Mouse (Mus musculus) brain, embryonic 18.5 days (tissue): Measurements from ENCODE around the gene Ogdh.
"Not testable (repeated sequence)": the region's sequence is repeated elsewhere in the genome, so short reads cannot be mapped to it uniquely, and the experiment has no call there.

Experiments used
- DNase-seq: peaks from one replicate; pipeline ENCODE4 v3.0.0-alpha.2; 2012; ENCODE audit warnings: low read depth, low spot score

Ogdh gene

DNA sequence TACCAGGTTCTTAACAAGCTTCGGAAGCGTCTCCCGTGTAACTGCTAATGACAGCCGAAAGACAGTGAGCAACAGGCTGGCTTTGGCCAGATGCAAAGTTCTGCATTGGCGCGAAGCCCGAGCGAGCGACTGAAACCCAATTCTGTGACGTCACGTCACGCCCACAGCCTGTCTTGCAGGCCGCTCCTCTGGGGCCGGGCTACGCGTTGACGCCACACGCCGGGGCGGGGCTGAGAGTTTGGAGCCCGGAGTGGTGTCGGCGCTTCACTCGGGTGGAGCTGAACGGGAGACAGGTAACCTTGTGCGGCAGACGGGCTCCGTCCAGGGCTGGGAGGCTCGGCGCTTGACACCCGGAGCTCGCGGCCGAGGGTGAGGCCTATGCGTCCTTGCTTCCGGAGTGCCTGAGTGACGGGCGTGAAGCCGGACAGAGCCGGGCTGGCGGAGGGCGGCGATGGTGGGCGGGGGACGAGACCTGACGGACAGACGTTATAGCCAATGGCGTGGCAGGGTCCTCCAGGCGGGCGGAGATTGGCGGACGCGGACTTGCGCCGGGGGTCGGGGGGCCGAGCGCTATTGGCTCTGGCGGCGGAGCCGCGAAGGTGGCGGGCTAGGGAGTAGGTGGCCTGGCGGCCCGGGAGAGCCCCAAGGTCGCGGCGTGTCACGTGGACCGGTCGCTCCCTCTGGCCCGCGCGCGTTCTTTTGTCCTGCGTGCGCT is at the start of gene Ogdh:
Ogdh (plus strand) TSS at position 233 of the 715 bp plus-strand sequence.
- peak; percentile 95 for DNase-seq

GRCm38 (mm10) chr11:6244707-6245106 is 46.7 kb upstream of the Ogdh start:
- DNase-seq, result no peak

DNA sequence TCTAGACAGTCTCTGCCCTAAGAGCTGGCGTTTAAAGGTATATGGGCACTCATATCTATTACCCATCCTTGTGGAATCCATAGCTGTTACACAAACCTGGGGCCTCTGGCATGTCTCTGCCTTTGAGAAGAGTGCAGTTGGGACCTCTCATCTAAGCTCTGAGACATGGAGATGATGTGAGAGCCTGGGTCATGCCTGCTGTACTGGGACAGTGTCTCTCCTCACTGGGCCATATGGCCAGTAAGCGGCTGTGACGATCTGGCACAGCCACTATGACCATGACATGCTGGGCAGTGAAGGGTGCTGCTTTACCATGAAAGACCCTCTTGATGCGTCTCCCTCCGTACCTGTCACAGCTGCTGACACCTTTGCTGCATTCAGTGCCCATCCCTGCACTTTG is 39.2 kb upstream of the Ogdh start:
- no peak for DNase-seq

GRCm38 (mm10) chr11:6252824-6253223 is 38.6 kb upstream of the Ogdh start:
- DNase-seq, result no peak

DNA sequence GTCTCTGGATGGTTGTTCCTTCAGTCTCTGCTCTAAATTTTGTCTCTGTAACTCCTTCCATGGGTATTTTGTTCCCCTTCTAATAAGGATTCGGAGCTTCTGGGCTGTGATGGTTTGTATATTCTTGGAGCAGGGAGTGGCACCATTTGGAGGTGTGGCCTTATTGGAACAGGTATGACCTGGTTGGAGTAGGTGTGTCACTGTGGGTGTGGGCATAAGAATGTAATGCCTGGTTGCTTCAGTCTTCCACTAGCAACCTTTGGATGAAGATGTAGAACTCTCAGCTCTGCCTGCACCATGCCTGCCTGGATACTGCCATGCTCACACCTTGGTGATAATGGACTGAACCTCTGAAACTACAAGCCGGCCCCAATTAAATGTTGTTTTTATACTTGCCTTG is 36.8 kb upstream of the Ogdh start:
- not testable (repeated sequence) for DNase-seq

GRCm38 (mm10) chr11:6256490-6257072 is 34.9 kb upstream of the Ogdh start:
- DNase-seq, result no peak

- no peak for DNase-seq
These were observed 32.0 kb upstream of the Ogdh start for GRCm38 (mm10) chr11:6259413-6259812.

DNA sequence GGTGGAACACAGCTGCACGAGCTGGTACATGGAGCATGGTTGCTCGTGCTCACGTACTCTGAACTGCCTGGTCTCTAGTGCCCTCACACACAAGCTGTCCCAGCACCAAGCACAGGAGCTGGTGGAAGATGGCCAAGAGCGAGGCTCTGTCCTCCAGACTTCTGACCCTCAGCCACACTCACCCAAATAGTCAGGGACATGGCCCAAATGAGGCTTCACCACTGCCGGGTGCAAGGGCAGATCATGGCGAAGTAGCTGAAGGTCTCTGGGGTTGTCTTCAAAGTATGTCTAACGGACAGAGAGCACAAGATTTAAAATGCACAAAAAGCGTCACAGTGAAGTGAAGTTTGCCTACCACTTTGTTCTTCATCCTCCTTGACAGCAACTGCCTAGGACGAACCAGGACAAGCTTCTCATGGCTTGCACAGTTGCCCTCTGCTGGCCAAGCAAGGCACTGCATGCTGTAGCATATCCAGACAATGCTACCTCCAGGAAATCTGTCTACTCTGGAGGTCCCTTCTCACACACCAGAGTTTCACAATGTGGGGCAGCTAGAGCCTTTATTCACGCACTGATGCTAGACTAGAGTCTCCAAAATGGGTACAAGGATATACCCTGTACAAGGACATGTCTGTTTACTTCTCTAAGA is 29.9 kb upstream of the Ogdh start:
- DNase-seq, result no peak

DNA sequence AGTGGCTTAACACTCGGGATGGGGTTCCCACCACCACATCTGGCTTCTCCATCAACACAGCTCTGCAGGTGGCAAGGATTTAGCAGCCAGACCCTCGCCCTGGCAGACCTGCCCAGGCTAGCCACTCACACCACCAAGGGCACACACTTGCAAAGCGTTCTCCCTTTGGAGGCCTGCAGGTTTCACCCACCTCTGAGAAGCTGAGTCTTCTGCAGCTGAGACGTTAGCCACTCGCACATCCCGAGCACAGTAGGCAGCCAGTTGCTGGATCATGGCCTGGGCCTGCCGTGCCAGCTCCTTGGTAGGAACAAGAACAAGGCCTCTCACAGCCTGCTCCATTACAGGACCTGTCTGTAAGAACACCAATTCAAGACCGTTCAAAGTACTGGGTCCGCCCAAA is 24.8 kb upstream of the Ogdh start:
- DNase-seq, result no peak

- DNase-seq, result peak; percentile 91
These were observed 23.8 kb upstream of the Ogdh start, which contains the start of gene Ddx56 for GRCm38 (mm10) chr11:6267320-6268254. TSS of gene Ddx56 (minus strand) at chr11:6267772.

- DNase-seq, result no peak
These were observed 17.8 kb upstream of the Ogdh start for GRCm38 (mm10) chr11:6273607-6274006.

DNA sequence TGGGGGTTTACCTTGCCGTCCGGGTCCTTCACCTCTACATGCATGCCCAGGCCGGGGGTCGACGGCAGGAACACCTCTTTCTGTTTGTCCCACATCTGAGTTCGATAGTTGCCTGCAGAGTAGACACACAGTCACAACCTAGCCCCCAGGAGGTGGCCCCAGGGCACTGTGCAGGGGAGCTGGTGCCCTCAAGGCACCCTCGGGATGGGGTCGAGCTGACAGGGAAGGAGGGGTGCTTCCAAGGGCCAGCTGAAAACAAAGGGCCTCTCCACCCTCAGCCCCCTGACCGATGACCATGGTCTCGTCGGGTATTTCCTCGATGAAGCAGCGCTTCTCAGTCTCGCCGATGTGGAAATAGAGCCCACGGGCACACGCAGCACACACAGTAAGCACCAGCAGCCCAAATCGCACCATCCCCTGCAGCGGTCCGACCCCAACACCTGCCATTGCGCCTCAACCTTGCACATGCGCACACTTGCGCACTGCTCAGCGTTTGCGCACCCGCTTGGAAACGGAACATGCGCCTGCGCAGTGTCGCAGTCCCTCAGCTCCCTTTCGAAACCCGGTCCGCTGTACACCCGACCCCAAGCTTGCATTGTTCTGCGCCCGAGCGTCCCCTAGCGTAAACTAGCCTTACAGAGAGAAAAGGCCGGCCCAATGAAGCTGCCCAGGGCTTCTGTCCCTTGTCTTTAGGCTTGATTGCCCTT is 16.9 kb upstream of the Ogdh start, which contains the start of gene Tmed4:
Tmed4 (minus strand) TSS at position 484 of the 707 bp plus-strand sequence.
- peak; percentile 91 for DNase-seq

- no peak for DNase-seq
These were observed 16.3 kb upstream of the Ogdh start for GRCm38 (mm10) chr11:6275094-6275484.

GRCm38 (mm10) chr11:6276466-6276865 is 15.0 kb upstream of the Ogdh start:
- no peak for DNase-seq

DNA sequence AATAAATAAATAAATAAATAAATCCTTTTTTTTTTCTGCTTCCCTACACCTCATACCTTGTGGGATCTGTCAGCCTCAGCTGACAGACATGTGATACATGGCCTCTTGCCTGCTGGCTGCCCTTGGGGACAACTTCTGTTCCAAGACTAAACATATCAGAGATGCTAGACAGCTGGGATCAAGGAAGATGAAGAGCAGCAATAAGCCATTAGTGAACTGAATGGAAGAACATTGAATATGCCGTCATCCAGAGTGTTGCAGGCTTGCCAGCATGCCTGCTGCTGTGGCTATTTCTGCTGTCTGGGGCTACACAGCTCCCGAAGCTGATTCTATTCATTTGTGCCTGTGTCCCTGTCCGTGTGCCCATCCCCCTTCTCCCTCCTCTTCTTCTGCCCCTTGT is 8.5 kb upstream of the Ogdh start:
- no peak for DNase-seq

DNA sequence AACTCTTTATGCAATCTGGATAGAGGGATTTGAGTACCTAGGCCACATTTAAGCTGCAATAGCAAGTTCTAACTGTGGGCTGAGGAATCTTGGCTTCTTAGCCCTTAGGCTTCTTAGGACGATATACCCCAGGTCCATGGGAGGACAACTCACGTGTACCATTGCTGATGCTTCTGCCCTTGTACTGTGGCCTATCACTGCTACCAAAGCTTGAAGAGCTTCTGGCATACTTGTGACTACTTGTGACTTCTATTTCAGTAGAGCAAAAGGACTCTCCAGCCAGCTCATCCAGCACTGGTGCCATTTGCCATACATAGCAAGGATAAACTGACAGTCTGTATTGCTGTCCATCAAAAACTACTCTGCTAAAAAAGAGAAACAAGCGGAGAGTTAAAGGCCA is 1.3 kb upstream of the Ogdh start:
- no peak for DNase-seq

DNA sequence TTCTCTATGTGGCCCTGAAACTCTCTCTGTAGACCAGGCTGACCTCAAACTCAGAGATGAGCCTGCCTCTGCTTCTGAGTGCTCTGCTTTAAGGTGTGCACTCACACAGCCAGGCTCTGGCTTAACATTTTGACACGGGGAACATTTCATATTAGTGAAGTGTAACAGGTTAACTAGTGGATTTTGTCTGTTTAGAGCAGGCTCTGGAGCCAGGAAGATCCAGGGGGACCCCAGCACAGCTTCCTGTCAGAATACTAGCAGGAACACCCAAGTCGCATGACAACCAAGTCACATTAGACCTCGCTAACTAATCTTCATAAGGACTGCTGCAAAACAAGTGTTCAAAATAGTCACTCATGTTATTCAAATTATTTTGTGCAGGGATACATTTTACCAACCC is 550 bp upstream of the Ogdh start:
- no peak for DNase-seq

DNA sequence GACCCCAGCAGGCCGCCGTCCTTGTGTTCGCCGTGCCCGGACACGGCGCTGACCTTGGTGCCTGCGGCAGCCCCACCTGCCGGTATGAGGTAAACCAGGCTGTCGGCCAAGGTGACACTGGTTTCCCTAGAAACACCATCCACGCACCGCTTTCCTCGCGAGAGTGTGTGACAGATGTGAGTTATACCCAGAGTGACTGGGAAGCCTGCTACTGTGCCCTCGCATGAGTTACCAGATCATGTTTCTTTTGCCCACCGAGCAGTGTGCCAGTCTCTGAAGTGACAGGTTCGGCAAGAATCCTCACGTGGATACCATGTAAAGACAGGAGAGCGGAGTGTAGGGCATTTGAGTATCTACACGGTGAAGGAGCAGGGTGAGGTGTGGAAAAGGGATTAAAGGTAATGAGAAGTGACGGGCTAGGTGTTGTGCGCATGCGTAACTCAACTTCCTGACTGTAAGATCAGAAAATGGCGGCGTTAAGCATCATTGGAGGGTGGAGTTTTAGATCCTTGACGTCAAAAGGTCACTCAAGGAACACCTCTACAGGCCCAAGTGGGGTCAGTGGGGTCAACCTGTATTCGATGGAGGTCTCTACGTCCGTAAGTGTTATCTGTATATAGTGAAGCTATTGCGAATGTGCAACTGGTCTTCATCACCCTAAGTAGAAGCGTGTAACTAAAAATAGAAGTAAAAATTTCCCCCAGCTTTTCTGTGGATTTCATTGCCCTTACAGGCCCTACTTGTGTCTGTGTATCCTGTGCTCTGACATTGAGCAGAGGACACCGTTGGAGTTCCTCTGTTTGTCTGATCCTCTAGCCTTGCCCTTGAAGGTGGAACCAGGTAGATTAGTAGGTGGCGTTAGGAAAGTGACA is 919 bp downstream of the Ogdh start:
- DNase-seq, result peak; percentile 52

DNA sequence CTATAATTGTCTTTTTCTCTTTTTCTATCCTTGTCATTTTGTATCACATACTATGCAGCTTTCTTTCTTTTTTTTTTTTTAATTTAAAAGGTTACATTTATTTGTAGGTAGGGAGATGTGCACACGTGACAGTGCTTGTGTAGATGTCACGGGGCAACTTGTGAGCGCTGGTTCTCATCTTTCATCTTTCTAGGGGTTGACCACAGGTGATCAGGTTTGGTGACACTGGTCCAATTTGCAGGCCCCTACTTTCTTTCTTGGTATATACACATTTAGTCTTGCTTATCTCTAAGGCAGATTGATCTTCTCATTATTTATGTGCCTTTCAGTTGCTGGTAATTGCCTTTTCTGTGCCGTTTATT is 1.5 kb downstream of the Ogdh start:
- DNase-seq, result no peak

- no peak for DNase-seq
These were observed 2.2 kb downstream of the Ogdh start for GRCm38 (mm10) chr11:6293601-6294000.
